Mouse (Mus musculus): ENCODE results near the gene Rpl26. TPM values are rescaled to one million over a fixed set of nuclear protein-coding genes. Genes with fewer than 3 reads are reported as not detected.
A peak's percentile ranks its signal among the peaks of the same experiment; 100 is the strongest.

The Rpl26 gene
- polyA plus RNA-seq, 1 experiment from 2014 or later: 807 TPM

GRCm38 (mm10) chr11:68899815-68900214 is 1.6 kb upstream of the Rpl26 start:
- Histone ChIP-seq H3K4me1 (ENCODE audit: insufficient read depth, low read depth, low read length) (no peaks in the 10 kb centered on the region), H3K9me3 (ENCODE audit: low read length) (no peaks in the 10 kb centered on the region), H3K36me3 (ENCODE audit: insufficient read depth, low read length) (peaks cover 11% of the 10 kb centered on the region; the same call in 1 of the 2 replicates), H3K9ac (replicated peaks; ENCODE audit: low read depth) (no peak overlapping the region), H3K4me3 (ENCODE audit: low read depth, low read length) (no peak overlapping the region), H3K27ac (ENCODE audit: low read length) (no peak overlapping the region), H3K4me2 (replicated peaks; ENCODE audit: low read depth, low read length) (no peak overlapping the region), H3K27me3 (replicated peaks; ENCODE audit: insufficient read depth, low read length) (no peaks in the 10 kb centered on the region)
- WGBS: 83% methylated on average over 8 of the region's 8 CpGs
- ATAC-seq (no peak), DNase-seq (ENCODE audit: low spot score) (no peak)
- TF ChIP-seq CTCF (IDR thresholded peaks at IDR 0.05): no peak
- no peak for TF ChIP-seq EP300 (IDR thresholded peaks at IDR 0.05)

DNA sequence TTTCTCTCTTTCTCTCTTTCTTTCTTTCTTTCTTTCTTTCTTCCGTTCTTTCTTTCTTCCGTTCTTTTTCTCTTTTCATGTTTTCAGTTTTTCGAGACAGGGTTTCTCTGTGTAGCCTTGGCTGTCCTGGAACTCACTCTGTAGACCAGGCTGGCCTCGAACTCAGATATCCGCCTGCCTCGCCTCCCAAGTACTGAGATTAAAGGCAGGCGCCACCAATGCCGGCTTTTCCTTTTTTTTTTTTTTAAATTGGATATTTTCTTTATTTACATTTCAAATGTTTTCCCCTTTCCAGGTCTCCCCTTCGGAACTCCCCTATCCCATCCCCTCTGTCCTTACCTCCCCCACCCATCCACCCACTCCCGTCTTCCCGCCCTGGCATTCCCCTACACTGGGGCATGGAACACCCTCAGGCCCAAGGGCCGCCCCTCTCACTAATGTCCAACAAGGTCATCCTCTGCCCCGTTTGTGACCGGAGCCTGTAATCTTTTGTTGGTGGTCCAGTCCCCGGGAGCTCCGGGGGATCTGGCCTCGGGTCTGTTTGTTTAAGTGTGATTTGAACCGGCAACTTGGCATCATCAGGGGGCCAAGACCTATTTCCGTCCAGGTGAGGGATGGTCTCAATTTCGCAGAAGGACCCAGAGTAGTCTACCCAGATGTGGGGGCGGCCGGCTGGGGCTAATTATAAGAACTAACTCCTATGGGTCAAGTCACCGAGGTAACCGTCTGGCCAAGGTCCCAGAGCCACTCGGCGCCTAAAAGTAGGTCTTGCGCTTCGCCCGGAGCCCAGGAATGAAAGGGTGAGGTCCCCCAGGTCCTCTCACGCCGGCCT is 648 bp upstream of the Rpl26 start:
- WGBS: 26% methylated on average over 31 of the region's 31 CpGs
- no peak for ATAC-seq

DNA sequence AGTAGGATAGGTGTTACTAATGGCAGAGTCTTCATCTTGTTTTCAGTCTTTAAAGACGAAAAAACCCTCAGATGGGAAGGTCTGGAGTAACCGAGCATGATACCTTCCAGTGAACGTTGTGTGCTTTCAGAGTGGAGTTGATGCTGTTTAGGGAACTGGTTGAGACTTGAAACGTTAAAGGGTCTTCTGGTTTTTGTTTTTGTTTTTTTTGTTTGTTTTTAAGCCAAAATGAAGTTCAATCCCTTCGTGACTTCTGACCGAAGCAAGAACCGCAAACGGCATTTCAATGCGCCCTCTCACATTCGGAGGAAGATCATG is 623 bp downstream of the Rpl26 start:
- Histone ChIP-seq H3K27ac (ENCODE audit: low read length) (peak overlapping the region; percentile 91; the same call in 1 of the 2 replicates), H3K36me3 (ENCODE audit: insufficient read depth, low read length) (peaks cover 11% of the 10 kb centered on the region; the same call in 1 of the 2 replicates), H3K4me1 (ENCODE audit: insufficient read depth, low read depth, low read length) (no peaks in the 10 kb centered on the region), H3K27me3 (replicated peaks; ENCODE audit: insufficient read depth, low read length) (no peaks in the 10 kb centered on the region), H3K4me3 (ENCODE audit: low read depth, low read length) (peak overlapping the region; percentile 88), H3K9ac (replicated peaks; ENCODE audit: low read depth) (peak overlapping the region; percentile 97), H3K4me2 (replicated peaks; ENCODE audit: low read depth, low read length) (peak overlapping the region; percentile 74), H3K9me3 (ENCODE audit: low read length) (no peaks in the 10 kb centered on the region)
- no peak for DNase-seq (ENCODE audit: low spot score)
- WGBS: under 1% methylated on average over 10 of the region's 10 CpGs
- no peak for ATAC-seq
- no peak for TF ChIP-seq CTCF (IDR thresholded peaks at IDR 0.05)
- no peak for TF ChIP-seq EP300 (IDR thresholded peaks at IDR 0.05)

More for the DNA sequence above, 648 bp upstream of the Rpl26 start:
- H3K9me3 ChIP-seq (ENCODE audit: low read length): no peaks in the 10 kb centered on the region
- peak overlapping the region; percentile 74 for H3K4me2 ChIP-seq (replicated peaks; ENCODE audit: low read depth, low read length)
- H3K4me1 ChIP-seq (ENCODE audit: insufficient read depth, low read depth, low read length): no peaks in the 10 kb centered on the region
- TF ChIP-seq EP300 (IDR thresholded peaks at IDR 0.05) (no peak), CTCF (IDR thresholded peaks at IDR 0.05) (no peak)
- H3K36me3 ChIP-seq (ENCODE audit: insufficient read depth, low read length): peaks cover 11% of the 10 kb centered on the region; the same call in 1 of the 2 replicates
- H3K27ac ChIP-seq (ENCODE audit: low read length): no peak overlapping the region
- H3K27me3 ChIP-seq (replicated peaks; ENCODE audit: insufficient read depth, low read length): no peaks in the 10 kb centered on the region
- H3K9ac ChIP-seq (replicated peaks; ENCODE audit: low read depth): no peak overlapping the region
- peak overlapping the region; percentile 88; the same call in 1 of the 2 replicates for H3K4me3 ChIP-seq (ENCODE audit: low read depth, low read length)
- no peak for DNase-seq (ENCODE audit: low spot score)

DNA sequence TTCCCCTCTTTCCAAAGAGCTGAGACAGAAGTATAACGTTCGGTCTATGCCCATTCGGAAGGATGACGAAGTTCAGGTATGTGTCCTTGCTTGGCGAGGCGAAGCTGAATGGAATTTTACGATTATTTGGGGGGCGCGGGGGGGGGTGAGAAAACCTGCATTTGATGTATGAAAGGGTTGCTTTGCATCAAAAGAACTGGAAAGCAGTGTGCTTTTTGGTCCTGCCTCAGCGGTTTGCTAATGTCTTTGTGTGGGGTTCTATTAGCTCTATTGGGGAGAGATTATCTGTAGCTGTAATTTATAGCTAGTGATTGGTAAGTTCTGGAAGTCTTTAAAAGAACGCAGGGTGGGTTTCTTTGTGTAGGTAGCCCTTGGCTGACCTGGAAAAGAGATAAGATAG is 984 bp downstream of the Rpl26 start:
- H3K4me3 ChIP-seq (ENCODE audit: low read depth, low read length): peak overlapping the region; percentile 88
- H3K4me1 ChIP-seq (ENCODE audit: insufficient read depth, low read depth, low read length): no peaks in the 10 kb centered on the region
- H3K9ac ChIP-seq (replicated peaks; ENCODE audit: low read depth): peak overlapping the region; percentile 97
- H3K9me3 ChIP-seq (ENCODE audit: low read length): no peaks in the 10 kb centered on the region
- no peak overlapping the region for H3K27ac ChIP-seq (ENCODE audit: low read length)
- H3K4me2 ChIP-seq (replicated peaks; ENCODE audit: low read depth, low read length): peak overlapping the region; percentile 74
- DNase-seq (ENCODE audit: low spot score): no peak
- no peak for TF ChIP-seq CTCF (IDR thresholded peaks at IDR 0.05)
- no peak for TF ChIP-seq EP300 (IDR thresholded peaks at IDR 0.05)
- H3K27me3 ChIP-seq (replicated peaks; ENCODE audit: insufficient read depth, low read length): no peaks in the 10 kb centered on the region
- 3% methylated on average over 11 of the region's 11 CpGs for WGBS
- peaks cover 11% of the 10 kb centered on the region; the same call in 1 of the 2 replicates for H3K36me3 ChIP-seq (ENCODE audit: insufficient read depth, low read length)
- ATAC-seq: no peak

DNA sequence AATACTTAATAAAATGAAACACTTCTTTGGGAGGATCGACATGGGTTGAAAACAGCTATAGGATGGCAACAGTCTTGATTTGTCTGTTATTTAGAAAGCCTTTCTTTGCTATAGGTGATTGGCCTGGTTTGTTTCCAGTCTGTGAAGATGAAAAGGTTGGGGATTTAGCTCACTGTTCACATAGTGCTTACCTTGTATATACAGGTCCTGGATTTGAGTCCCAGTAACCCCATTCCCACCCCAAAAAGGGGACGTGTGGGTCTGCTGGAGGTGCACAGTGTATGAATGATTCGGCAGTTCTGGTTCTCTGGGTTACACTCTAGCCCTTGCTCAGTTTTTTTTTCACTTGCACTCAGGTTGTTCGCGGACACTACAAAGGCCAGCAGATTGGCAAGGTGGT is 1.4 kb downstream of the Rpl26 start:
- Histone ChIP-seq H3K4me3 (ENCODE audit: low read depth, low read length) (no peak overlapping the region), H3K36me3 (ENCODE audit: insufficient read depth, low read length) (peaks cover 11% of the 10 kb centered on the region; the same call in 1 of the 2 replicates), H3K27me3 (replicated peaks; ENCODE audit: insufficient read depth, low read length) (no peaks in the 10 kb centered on the region), H3K9me3 (ENCODE audit: low read length) (no peaks in the 10 kb centered on the region), H3K4me1 (ENCODE audit: insufficient read depth, low read depth, low read length) (no peaks in the 10 kb centered on the region), H3K4me2 (replicated peaks; ENCODE audit: low read depth, low read length) (peak overlapping the region; percentile 74), H3K9ac (replicated peaks; ENCODE audit: low read depth) (peak overlapping the region; percentile 97), H3K27ac (ENCODE audit: low read length) (no peak overlapping the region)
- WGBS: 73% methylated on average over 5 of the region's 5 CpGs
- no peak for DNase-seq (ENCODE audit: low spot score)
- ATAC-seq: no peak
- TF ChIP-seq CTCF (IDR thresholded peaks at IDR 0.05): no peak
- no peak for TF ChIP-seq EP300 (IDR thresholded peaks at IDR 0.05)

- Histone ChIP-seq H3K36me3 (ENCODE audit: insufficient read depth, low read length) (peaks cover 11% of the 10 kb centered on the region; the same call in 1 of the 2 replicates), H3K4me2 (replicated peaks; ENCODE audit: low read depth, low read length) (no peak overlapping the region), H3K9me3 (ENCODE audit: low read length) (no peaks in the 10 kb centered on the region), H3K27me3 (replicated peaks; ENCODE audit: insufficient read depth, low read length) (no peaks in the 10 kb centered on the region), H3K9ac (replicated peaks; ENCODE audit: low read depth) (no peak overlapping the region), H3K4me1 (ENCODE audit: insufficient read depth, low read depth, low read length) (no peaks in the 10 kb centered on the region), H3K4me3 (ENCODE audit: low read depth, low read length) (no peak overlapping the region), H3K27ac (ENCODE audit: low read length) (no peak overlapping the region)
- ATAC-seq (no peak), DNase-seq (ENCODE audit: low spot score) (no peak)
- TF ChIP-seq EP300 (IDR thresholded peaks at IDR 0.05) (no peak), CTCF (IDR thresholded peaks at IDR 0.05) (no peak)
- 86% methylated on average over 2 of the region's 2 CpGs for WGBS
Measured at GRCm38 (mm10) chr11:68903775-68904174, 2.4 kb downstream of the Rpl26 start.

Data from lung, postnatal 0 days (tissue).